Mouse (Mus musculus): Measurements from ENCODE around the gene Taar8a. TPM values are rescaled to one million over a fixed set of nuclear protein-coding genes. Genes with fewer than 3 reads are reported as not detected.

Taar8a gene
- total RNA-seq, 2 experiments from 2014 or later, result not detected

Other genes starting within 250 kb of the Taar8a start
- under 1 TPM in 1 of 2 experiments, not detected in 1; 0.20 TPM for gene Vnn3, start 225.0 kb upstream of the Taar8a start, total RNA-seq (2021)
- under 1 TPM; 0.32 to 0.38 TPM for gene Vnn1, start 181.8 kb upstream of the Taar8a start, total RNA-seq (2021)
- not detected for gene Taar1, start 156.1 kb upstream of the Taar8a start, total RNA-seq (2021)
- gene Taar2, start 137.9 kb upstream of the Taar8a start, total RNA-seq (2021), result not detected
- not detected for gene Taar3, start 126.9 kb upstream of the Taar8a start, total RNA-seq (2021)
- not detected for gene Taar4, start 116.0 kb upstream of the Taar8a start, total RNA-seq (2021)
- gene Taar5, start 105.8 kb upstream of the Taar8a start, total RNA-seq (2021), result not detected
- gene Taar6, start 90.9 kb upstream of the Taar8a start, total RNA-seq (2021), result not detected
- gene Taar7a, start 83.0 kb upstream of the Taar8a start, total RNA-seq (2021), result not detected
- gene Taar7b, start 76.6 kb upstream of the Taar8a start, total RNA-seq (2021), result not detected
- gene Taar7d, start 49.3 kb upstream of the Taar8a start, total RNA-seq (2021), result not detected
- gene Taar7e, start 38.9 kb upstream of the Taar8a start, total RNA-seq (2021), result not detected
- not detected for gene Taar7f, start 27.0 kb upstream of the Taar8a start, total RNA-seq (2021)
- gene Taar8b, start 15.8 kb downstream of the Taar8a start, total RNA-seq (2021), result not detected
- gene Taar8c, start 25.4 kb downstream of the Taar8a start, total RNA-seq (2021), result not detected
- not detected for gene Taar9, start 33.0 kb downstream of the Taar8a start, total RNA-seq (2021)
- 100 to 1,000 TPM; 258 to 263 TPM for gene Stx7, start 72.8 kb downstream of the Taar8a start, total RNA-seq (2021)
- gene Moxd1, start 147.0 kb downstream of the Taar8a start, total RNA-seq (2021), result 1 to 10 TPM; 4.3 to 5.1 TPM